Mouse (Mus musculus): Measurements from ENCODE around the gene Vmn1r2.
"Not testable (repeated sequence)": the region's sequence is repeated elsewhere in the genome, so short reads cannot be mapped to it uniquely, and the experiment has no call there.

- not testable (repeated sequence) for TF ChIP-seq POLR2A (IDR thresholded peaks at IDR 0.05; ENCODE audit: low read depth, low read length); CTCF (IDR thresholded peaks at IDR 0.05; ENCODE audit: extremely low read depth, insufficient read length, insufficient replicate concordance, low read depth, low read length)
These were observed 19.2 kb upstream of the Vmn1r2 start for GRCm38 (mm10) chr4:3147926-3148325.
